Mouse (Mus musculus) heart, postnatal 36 days (tissue): ENCODE data around the gene Rabgef1. TPM values are rescaled to one million over a fixed set of nuclear protein-coding genes. Genes with fewer than 3 reads are reported as not detected.
"Not testable (repeated sequence)": the region's sequence is repeated elsewhere in the genome, so short reads cannot be mapped to it uniquely, and the experiment has no call there.

Experiments
- DNase-seq, 2 experiments: peaks; one replicate each; pipeline ENCODE4 v3.0.0; 2021 to 2022
- intact Hi-C: fragments of 180-260 bp; cut with DNase I; formaldehyde crosslinking; loops from one replicate; pipeline ENCODE4 v1.15.1; 2025
- total RNA-seq, 2 experiments: library from RNA; stranded (reverse); gene quantifications; 2 replicates each; pipeline ENCODE4 v1.2.3; 2021

The Rabgef1 gene
- total RNA-seq, 2 experiments from 2014 or later = 20.6 to 21.2 TPM

DNA sequence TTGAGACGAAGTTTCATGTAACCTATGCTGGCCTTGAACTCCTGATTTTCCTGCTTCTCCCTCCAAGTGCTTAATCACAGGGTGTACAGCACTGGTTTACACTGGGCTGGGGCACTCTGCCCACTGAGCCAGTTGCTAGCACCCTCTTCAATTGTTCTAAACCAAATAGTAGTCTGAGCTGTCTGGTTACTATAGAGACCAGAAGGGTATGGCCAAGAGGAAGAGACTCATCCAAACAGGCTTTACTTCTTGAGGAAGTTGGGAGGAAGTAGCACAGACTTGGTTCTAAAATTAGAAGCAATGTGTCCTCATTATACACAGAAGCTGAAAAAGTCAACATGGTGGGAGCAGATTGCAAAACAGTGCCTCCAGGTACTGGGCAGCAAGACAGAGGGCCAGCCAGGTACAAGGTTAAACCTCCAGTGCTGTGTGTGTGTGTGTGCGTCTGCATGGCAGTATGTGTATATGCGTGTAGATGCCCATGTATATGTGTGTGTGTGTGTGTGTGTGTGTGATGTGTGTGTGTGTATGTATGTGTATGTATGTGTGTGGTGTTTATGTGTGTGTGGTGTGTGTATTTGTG, 33.9 kb downstream of the Rabgef1 start:
- intact Hi-C loops = no loop called here

DNA sequence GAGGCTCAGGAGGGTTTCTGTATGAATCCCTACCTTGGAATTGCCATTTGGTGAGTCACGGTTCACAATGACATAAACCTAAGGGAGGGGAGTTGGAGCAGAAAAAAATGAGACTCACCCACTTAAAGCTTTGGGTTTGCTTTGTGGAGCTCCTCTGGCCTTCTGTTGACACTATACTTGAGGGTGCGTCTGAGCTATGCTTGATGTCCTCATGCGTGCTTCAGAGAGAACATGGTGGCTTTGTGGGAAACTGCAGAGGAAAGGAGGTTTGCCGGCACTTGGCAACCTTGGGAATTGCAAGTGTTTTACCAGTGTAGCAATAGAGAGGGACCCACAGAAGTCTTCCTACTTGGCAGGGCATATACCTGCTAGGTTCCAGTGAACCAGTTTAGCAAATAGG, 35.7 kb downstream of the Rabgef1 start:
- intact Hi-C loops = no loop called here

More for the DNA sequence above, 33.9 kb downstream of the Rabgef1 start:
- no peak for DNase-seq

DNA sequence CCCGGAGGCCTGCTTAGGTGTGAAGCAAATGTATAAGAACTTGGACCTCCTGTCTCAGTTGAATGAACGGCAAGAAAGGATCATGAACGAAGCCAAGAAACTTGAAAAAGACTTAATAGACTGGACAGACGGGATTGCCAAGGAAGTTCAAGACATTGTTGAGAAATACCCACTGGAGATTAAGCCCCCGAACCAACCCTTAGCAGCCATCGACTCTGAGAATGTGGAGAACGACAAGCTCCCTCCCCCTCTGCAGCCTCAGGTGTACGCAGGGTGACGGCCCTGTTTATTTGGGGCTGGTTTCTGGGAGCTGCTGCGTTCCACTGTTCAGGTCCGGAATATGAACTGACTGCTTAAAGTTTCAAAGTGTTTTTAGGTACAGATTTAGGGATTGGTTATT, 41.4 kb downstream of the Rabgef1 start:
- intact Hi-C loops = no loop called here

More for the DNA sequence above, 35.7 kb downstream of the Rabgef1 start:
- DNase-seq = no peak

DNA sequence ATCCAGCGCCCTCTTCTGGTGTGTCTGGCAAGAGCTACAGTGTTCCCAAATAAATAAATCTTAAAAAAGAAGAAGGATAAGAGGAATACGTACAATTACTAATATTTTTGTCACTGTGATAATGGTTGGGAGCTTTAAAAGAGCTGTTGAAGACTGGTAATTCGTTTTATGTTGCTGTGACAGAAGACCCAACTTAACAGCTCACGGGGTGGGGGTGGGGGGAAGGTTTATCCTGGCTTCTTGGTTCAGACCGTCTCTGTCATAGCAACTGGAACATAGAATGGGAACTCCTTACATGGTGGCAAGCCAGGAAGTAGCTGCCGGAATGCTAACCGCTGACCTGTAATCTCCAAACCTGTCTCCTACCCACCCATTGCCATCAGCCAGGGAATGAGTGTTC, 45.2 kb downstream of the Rabgef1 start, which contains the start of gene Tmem248:
Gene Tmem248, plus strand, starts transcription at position 301 of the 400 bp plus-strand sequence.
- intact Hi-C loops = no loop called here
- no peak for DNase-seq

More for the DNA sequence above, 41.4 kb downstream of the Rabgef1 start:
- no peak for DNase-seq

DNA sequence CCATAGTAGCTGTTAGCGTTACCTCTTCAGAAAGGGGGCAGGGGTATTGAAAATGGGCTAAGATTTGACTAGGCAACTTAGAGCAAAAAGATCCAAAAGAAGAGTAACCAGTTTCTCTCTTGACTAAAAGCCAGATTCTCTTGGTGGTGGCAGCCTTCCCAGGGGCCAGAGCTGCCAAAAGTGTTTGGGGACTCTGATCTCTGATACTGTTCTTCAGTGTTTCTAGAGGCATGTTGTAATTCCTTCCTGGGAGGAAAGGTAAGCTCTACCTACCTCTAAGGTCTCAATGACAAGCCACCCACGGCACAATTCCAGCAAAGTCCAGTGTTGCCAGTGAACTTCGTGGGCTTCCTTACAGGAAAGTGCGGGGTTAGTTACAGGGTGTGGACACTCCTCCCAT, 45.8 kb downstream of the Rabgef1 start:
- DNase-seq = no peak
- intact Hi-C loops = no loop called here

DNA sequence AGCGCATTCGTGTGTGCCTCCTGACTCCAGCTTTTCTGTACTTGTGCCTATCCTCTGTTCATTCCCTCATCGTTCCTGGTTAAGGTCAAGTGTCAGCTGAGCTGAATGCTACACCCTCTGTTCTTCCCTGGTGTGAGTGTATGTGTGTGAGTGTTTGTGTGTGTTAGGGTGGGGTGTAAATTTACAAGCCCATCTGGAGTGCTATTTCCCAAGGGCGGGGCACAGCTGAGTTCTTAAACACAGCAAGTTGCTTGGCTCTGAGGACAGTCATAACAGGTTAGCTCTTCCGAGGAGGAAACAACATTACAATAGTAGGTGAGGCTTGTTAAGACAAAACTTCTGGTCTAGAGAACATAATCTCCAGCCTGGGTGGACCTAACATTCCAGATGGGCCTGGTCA, 46.7 kb downstream of the Rabgef1 start:
- DNase-seq = no peak

DNA sequence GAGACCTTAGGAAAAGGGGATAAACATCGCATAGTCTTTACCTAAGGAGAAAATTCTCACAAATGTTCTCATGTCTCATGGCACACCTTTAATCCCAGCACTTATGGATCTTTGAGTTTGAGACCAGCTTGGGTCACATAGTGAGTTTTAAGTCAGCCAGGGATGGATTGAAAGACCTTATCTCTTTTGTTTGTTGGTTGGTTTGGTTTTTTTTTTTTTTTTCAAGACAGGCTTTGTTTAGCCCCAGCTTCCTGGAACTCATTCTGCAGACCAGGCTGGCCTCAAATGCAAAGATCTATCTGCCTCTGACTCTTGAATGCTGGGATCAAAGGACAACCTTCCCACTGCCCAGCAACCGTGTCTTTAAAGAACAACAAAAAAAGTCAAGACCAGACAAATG, 49.7 kb downstream of the Rabgef1 start:
- intact Hi-C loops = loop anchor here (2.0 to 5.0 kb wide), 2 partner anchors 45 to 194 kb away; partner anchors contain the start of genes Asl and Crcp

More for the DNA sequence above, 46.7 kb downstream of the Rabgef1 start:
- intact Hi-C loops = no loop called here

DNA sequence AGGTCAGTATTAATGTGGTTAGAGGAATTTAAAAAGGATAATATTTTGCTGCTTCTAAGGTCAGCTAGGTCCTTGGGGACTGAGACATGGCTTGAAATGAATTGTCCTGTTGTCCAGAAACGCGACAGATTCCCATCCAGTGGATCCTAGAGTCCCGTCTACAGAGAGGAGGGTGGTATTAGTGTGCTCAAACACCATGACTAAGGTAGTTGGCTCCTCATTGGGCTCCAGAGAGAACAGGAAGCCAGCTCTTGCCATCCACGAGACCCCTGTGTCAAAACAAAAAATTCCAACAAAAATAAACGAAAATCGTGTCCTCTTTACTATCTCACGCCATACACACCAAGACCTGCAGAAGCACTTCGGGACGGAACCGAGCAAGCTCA, 50.2 kb downstream of the Rabgef1 start:
- intact Hi-C loops = loop anchor here (2.0 to 5.0 kb wide), 4 partner anchors 33 to 194 kb away; partner anchors contain the start of genes Asl, Crcp, Rabgef1 and Sbds
- no peak for DNase-seq

More for the DNA sequence above, 49.7 kb downstream of the Rabgef1 start:
- DNase-seq = no peak

DNA sequence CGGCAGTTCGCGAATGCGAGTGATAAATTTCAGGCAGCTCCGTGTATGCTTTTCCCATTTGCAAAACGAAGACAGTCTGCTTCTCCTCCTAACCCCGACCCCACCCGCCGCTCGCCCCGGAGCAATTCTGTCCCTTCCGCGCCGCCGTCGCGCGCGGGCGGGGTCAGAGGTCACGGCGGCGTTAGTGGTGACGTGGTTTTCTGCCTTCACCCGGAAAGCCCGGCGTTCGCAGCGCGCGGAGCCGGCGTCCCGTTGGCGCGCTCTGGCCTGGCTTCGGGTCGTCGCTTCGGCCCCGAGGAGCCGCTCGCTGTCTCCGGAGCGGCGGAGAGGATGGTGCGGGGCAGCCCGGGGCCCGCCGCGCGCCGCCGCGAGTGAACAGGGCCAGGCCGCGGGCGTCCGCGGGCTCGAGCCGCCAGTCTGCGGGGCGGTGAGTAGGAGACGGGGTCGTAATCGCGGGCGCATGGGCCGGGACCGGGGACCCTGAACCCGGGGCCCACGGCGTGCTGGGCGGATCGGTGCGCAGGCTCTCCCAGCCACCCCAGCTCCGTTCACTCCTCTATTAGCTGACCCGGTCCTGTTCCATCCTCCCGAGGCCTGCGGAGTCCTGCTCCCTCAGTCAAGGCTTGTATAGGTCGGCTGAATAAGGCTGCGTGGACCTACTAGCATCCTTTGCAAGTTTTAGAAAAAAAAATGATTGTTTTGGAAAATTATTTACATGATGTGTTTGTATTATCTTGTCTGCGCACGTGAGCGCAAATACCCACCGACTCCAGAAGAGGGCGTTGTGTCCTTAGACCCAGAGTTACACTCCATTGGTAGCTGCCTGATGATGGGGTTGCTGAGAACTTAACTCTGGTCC, 50.8 kb downstream of the Rabgef1 start:
- peak; percentile 98 to 99 for DNase-seq
- intact Hi-C loops = loop anchor here (2.0 to 5.0 kb wide), 3 partner anchors 32 to 195 kb away; partner anchors contain the start of genes Asl, Crcp, Rabgef1 and Sbds

DNA sequence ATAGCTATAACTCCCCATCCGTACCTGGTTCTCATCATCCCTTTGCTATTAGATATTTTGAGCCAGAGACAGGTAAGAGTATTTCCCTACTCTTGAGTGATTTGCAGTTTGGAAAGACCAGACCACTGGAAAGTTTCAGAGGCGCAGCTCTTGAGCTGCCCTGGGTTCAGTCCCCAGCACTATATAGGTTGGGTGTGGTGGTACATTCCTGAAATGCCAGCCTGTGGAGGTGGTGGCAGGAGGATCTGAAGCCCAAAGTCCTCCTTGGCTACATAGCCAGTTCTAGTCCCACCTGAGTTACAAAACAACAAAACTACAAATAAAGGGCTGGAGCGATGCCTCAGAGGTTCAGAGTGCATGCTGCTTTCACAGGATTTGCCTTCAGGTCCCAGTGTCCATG, 55.2 kb downstream of the Rabgef1 start:
- DNase-seq = no peak
- intact Hi-C loops = no loop called here

DNA sequence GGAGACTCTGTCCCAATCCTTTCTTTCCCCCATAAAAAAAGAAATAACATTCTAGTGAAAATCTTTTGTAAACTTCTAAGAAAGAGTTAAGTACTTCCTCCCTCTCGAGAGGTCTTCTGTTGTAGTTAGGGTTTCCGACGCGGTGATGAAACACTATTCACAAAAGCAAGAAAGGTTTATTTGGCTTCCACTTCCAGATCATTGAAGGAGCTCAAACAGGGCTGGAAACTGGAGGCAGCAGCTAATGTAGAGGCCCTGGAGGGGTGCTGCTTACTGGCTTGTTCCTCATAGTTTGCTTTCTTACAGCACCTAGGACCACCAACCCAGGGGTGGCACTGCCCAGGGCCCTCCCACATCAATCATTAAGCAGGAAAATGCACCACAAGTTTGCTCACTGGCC, 56.5 kb downstream of the Rabgef1 start:
- no peak for DNase-seq
- intact Hi-C loops = no loop called here

DNA sequence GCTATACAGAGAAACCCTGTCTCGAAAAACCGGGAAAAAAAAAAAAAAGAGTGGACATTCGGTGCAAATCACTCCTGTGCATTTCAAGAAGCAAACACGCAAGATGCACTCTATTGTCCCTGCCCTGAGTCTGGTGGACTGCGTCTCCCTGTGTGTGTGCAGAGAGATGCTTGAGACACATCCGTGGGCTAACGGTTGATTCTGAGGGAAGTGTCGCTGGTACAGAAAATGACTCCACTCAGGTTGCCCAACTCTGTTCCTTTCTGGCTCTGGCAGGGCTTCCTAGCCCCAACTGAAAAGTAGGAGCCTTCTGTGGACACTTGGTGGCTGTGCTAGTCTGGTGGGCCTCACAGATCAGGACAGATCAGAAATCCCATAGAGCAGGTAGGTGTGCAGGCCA, 64.7 kb downstream of the Rabgef1 start:
- DNase-seq = no peak
- intact Hi-C loops = no loop called here

DNA sequence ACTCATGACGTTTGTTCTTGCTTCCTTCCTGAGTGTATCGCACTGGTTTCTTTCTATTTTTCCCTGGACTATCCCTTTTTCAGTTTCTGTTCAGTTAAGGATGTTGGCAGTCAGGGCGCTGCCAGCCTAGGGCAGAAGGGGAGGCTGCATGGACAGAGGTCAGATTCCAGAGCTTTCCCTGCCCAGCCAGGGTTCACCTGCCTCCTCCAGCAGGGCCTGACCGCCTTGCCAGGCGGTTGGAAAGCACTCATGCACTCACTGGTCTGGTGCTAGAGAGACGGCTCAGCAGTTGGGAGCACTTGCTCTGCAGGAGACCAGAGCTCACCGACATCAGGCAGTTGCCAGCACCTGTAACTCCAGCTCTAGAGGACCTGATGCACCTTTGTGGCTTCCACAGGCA, 67.6 kb downstream of the Rabgef1 start:
- intact Hi-C loops = no loop called here
- no peak for DNase-seq

DNA sequence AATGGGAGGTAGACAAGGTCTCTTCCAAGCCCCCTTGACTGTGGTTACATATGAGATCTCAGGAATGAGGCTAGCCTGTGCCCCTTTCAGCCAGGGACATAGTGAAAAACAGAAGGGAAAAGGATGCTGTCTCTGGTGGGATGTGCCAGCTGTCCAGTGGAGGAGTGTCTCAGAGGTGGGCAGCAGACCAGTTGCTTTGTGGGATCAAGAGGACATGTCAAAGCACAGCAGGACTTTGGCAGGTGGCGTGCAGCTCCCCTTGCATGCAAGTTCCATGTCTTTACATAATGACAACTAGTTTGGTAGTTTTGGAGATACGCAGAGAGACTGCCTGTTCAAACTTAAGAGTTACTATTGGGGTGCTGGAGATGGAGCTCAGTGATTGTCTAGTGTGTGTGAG, 68.3 kb downstream of the Rabgef1 start:
- no peak for DNase-seq

DNA sequence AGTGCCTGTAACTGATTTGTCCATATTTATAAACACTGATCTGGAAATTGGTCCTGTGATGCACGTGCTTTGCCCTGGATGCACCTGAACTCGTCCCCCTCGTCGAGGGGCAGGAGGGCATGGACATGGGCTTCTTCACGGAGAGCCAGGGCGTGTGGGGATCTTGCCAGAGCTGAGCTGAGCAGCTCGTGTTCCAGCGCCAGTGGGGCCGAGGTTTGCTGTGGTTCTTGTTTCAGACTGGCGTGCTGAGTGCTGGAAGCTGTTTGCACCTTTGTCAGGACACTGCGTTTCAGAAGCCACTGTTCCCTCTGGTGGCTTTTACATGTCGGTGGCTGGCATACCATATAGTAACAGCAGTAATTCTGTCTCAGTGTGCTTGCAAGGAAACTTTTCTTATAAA, 69.8 kb downstream of the Rabgef1 start:
- intact Hi-C loops = no loop called here
- no peak for DNase-seq

More for the DNA sequence above, 68.3 kb downstream of the Rabgef1 start:
- intact Hi-C loops = no loop called here

DNA sequence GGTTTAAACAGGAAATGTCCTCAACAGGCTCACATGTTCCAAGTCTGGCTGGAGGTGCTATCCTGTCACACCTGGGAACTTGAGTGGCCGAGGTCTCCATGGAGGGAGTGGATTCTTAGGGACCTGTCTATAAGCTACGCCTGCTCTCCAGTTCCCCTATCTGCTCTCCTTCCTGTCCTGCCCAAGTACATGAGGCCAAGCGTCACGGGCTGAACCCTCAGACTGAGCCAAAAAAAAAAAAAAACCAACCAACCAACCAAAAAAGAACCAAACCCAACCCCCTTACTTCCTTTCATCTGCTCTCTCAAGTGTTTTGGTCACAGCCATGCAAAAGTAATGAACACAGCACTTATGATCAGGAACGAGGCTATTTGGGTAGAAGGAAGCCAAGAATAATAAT, 76.2 kb downstream of the Rabgef1 start:
- intact Hi-C loops = no loop called here
- no peak for DNase-seq

DNA sequence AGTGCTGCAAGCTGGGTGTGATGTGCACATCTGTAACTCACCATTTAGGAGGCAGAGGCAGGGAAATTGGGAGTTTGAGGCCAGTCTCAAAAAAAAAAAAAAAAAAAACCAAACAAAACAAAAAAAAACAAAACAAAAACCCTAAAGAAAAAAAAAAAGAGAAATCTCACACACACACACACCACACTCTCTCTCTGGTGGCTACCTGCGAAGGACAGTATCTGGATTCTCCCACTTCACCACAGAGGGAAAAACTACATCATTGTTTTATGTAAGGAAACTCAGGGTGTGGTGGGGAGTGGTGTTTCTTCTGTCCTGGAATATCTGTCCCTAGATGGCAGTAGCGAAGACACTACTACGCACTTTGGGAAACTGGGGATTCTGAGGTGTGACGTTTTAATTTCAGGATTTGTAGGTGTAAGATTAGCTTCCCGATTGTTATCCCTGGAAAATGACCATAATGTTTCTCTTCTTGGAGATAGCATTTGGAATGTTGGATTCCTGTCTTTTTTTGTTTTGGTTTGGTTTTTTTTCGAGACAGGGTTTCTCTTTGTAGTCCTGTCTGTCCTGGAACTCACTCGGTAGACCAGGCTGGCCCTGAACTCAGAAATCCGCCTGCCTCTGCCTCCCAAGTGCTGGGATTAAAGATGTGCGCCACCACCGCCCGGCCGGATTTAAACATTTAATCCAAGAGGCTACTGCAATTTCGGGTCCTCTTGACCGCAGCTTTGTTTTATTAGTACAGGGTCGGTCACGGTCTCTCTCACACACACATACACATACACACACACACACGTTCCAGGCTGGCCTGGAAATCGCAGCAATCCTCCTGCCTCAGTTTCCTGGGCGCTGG, 82.8 kb downstream of the Rabgef1 start:
- DNase-seq = peak in 1 of 2 experiments; percentile 15
- intact Hi-C loops = loop anchor here (2.0 to 5.0 kb wide), 4 partner anchors 32 to 1237 kb away; partner anchors contain the start of gene Mrps17

DNA sequence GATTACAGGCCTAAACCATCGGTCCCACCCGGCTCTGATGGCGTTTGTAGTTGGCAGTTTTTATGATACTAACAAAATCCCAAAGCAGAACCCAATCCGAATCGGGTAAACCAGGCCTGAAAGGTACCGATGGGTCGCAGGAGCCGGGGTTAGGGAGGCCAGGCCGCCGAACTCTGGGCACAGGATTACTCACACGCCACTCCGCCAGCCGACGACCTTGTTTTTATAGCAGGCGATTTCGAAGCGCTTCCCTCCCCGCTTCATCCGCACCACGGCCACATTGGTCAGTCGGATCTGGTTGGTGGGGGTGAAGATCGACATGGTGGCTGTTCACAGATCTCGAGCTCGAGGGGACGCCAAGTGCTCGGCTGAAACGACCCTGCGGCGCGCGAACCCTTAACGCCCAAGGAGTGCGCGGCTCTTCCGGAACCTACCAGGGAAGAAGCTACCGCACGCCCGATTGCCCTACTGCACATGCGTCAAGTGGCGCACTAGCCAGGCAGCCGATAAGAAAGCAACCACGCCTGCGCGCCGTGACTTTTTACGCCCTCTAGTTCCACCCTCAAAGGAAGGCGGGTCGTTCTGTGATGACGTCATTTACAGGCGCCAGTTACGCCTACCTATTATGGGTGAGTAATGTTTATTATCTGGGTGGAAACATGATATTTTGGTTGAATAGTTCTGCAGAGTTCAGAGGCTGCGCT, 83.6 kb downstream of the Rabgef1 start, which contains the start of the genes Sbds and Tyw1:
Gene Sbds, minus strand, starts transcription at position 514 of the 704 bp plus-strand sequence.
Gene Tyw1, plus strand, starts transcription at position 603 of the 704 bp plus-strand sequence.
- intact Hi-C loops = loop anchor here (2.0 to 5.0 kb wide), 4 partner anchors 32 to 1238 kb away; partner anchors contain the start of gene Mrps17
- DNase-seq = peak; percentile 95 to 96

DNA sequence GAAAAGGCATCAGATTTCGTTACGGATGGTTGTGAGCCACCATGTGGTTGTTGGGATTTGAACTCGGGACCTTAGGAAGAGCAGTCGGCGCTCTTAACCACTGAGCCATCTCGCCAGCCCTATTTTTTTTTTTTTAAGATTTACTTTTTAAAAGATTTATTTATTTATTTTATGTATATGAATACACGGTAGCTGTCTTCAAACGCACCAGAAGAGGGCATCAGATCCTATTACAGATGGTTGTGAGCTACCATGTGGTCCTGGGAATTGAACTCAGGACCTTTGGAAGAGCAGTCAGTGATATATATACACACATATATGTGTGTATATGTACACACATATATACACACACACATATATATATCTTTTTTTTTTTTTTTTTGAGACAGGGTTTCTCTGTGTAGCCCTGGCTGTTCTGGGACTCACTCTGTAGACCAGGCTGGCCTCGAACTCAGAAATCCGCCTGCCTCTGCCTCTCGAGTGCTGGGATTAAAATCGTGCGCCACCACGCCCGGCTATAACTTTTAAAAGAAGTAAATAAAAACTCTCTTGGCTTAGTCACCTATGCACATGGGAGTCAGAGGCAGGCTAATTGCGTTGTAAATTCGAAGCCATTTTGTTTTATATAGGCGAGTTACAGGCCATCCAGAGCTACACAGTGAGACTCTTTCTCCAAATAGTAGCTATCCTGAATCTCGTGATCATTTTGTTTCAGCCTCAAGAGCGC, 84.4 kb downstream of the Rabgef1 start:
- intact Hi-C loops = loop anchor here (2.0 to 5.0 kb wide), 4 partner anchors 33 to 1239 kb away; partner anchors contain the start of gene Mrps17
- not testable (repeated sequence) for DNase-seq
